Mouse (Mus musculus): ENCODE measurements around the gene Supt3. TPM values are rescaled to one million over a fixed set of nuclear protein-coding genes. Genes with fewer than 3 reads are reported as not detected.

Supt3 gene
- polyA plus RNA-seq, 1 experiment, result 11.4 TPM

DNA sequence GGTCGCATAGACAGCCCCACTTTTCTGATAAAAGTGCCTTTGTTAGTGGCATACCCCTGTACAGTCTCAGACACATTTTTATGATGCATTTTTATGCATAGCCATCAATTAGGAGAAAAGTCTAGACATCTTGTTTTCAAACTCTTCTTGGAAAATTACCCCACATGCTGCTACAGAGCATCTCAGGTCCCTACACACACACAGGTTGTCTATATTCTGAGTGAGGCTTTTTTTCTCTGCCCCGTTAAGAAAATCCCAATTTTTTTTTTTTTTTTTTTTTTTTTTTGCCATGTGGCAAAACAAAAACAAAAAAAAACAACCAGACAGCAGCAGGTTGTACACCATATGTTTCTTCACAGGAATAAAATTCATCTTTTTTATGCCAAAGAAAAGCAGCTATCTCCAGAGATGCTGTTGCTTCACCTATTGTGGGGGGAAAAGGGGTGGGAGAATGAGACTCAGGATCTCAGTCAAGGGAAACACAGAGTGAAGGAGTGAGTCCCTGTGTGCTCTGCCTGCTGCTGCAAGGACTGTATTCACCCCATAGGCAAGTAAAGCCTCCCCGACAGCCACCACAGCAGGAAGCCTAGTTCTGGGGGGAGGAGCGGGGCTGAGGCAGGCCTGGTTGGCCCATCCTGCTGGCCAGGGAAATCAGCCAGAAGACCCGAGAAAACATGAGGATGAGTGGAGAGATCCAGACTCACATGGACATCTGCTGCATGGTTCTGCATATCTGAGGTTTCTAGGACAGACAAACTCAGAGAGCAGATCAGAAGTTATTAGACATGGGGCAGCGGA, 281.8 kb downstream of the Supt3 start:
- Histone ChIP-seq H3K36me3 (replicated peaks; ENCODE audit: low read length) (no peaks in the 10 kb centered on the region), H3K4me3 (replicated peaks) (no peak overlapping the region), H3K27me3 (replicated peaks) (no peaks in the 10 kb centered on the region), H3K4me1 (peaks cover 15% of the 10 kb centered on the region), H3K9me3 (no peaks in the 10 kb centered on the region)
- TF ChIP-seq GATA1 (IDR thresholded peaks at IDR 0.05; ENCODE audit: borderline replicate concordance, low read length) (no peak), FLI1 (IDR thresholded peaks at IDR 0.05; ENCODE audit: low read length) (no peak)

DNA sequence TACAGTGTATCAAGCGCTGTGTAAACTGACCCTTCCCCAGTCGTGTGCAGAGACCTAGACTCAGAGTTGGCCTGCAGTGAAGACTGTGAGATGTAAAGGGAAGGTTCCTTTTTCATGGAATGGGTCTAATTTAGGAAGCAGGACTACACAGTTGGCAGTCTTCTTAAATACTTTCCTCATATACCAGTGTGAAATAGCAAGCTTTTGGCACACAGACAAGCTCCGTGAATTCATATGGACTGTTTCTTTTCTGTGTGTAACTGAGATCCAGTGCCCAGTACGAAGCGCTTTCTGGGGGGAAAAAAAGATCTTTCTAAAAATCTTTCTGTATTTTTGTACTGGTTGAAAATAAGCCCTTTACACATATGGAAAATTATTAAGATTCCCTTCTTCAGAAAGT, 286.8 kb downstream of the Supt3 start:
- TF ChIP-seq GATA1 (IDR thresholded peaks at IDR 0.05; ENCODE audit: borderline replicate concordance, low read length) (no peak), FLI1 (IDR thresholded peaks at IDR 0.05; ENCODE audit: low read length) (no peak)
- Histone ChIP-seq H3K4me1 (peaks cover 11% of the 10 kb centered on the region), H3K27me3 (replicated peaks) (no peaks in the 10 kb centered on the region), H3K9me3 (no peaks in the 10 kb centered on the region), H3K4me3 (replicated peaks) (no peak overlapping the region), H3K36me3 (replicated peaks; ENCODE audit: low read length) (no peaks in the 10 kb centered on the region)

DNA sequence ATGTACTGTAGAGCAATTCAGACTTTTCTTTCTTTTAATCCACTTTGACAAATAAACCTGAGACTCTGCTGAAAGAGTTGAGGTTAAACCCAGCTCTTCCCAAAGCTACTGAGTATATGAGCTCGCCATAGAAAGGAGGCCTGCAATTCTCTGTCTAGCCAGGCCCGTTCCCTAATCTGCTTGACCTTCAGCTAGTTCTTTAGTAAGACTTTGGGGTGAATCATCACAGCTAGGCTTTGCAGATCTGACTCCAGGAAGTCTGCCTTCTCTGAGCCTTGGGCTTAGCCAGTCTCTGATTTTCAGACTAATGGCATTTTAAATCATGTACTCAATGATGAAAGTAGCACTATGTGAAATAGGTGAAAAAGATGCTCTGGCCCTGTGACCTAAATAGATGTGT, 288.5 kb downstream of the Supt3 start:
- Histone ChIP-seq H3K4me1 (peaks cover 7% of the 10 kb centered on the region), H3K9me3 (no peaks in the 10 kb centered on the region), H3K36me3 (replicated peaks; ENCODE audit: low read length) (no peaks in the 10 kb centered on the region), H3K27me3 (replicated peaks) (no peaks in the 10 kb centered on the region), H3K4me3 (replicated peaks) (no peak overlapping the region)
- TF ChIP-seq GATA1 (IDR thresholded peaks at IDR 0.05; ENCODE audit: borderline replicate concordance, low read length) (no peak), FLI1 (IDR thresholded peaks at IDR 0.05; ENCODE audit: low read length) (no peak)

DNA sequence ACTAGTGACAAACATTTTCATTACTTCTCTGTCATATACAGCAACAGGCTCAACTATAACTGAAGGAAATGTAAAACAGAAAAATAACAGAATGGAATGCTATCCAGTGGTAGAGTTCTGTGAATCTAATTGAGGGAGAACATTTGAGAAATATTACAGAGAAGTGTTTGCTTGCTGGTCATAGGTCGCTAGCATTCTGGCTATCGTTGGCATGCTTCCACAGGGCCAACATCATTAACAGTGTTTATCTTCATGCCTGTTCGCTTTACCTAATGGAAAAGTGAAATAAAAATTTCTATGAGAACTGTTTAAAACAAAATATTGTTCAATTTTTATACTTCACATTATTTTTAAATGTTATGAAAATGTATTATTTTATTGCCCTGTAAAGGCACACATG, 290.5 kb downstream of the Supt3 start:
- Histone ChIP-seq H3K4me1 (no peaks in the 10 kb centered on the region), H3K27me3 (replicated peaks) (peaks cover under 1% of the 10 kb centered on the region), H3K4me3 (replicated peaks) (no peak overlapping the region), H3K36me3 (replicated peaks; ENCODE audit: low read length) (no peaks in the 10 kb centered on the region), H3K9me3 (no peaks in the 10 kb centered on the region)
- TF ChIP-seq GATA1 (IDR thresholded peaks at IDR 0.05; ENCODE audit: borderline replicate concordance, low read length), result no peak
- no peak for TF ChIP-seq FLI1 (IDR thresholded peaks at IDR 0.05; ENCODE audit: low read length)

DNA sequence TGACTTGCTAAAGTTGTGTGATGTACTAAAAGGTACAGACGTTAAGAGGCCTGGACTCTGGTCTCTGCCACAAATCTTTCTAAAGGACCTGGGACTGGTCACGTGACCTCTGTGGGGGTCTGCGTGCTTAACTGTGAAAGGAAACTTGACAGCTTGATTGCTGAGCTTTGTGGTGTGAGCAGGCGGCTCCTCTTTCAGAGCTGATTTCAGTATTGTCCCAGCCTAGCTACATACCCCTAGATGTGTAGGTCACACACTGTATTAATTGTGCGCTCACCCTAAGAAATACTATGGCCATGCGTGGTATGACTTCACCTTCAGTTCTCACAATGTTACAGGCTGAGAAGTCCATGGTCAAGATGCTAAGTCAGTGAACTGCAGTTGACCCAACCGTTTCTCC, 291.4 kb downstream of the Supt3 start:
- H3K4me1 ChIP-seq, result no peaks in the 10 kb centered on the region
- H3K4me3 ChIP-seq (replicated peaks), result no peak overlapping the region
- H3K27me3 ChIP-seq (replicated peaks), result peaks cover 2% of the 10 kb centered on the region
- no peaks in the 10 kb centered on the region for H3K36me3 ChIP-seq (replicated peaks; ENCODE audit: low read length)
- H3K9me3 ChIP-seq, result no peaks in the 10 kb centered on the region
- TF ChIP-seq FLI1 (IDR thresholded peaks at IDR 0.05; ENCODE audit: low read length) (no peak), GATA1 (IDR thresholded peaks at IDR 0.05; ENCODE audit: borderline replicate concordance, low read length) (no peak)

DNA sequence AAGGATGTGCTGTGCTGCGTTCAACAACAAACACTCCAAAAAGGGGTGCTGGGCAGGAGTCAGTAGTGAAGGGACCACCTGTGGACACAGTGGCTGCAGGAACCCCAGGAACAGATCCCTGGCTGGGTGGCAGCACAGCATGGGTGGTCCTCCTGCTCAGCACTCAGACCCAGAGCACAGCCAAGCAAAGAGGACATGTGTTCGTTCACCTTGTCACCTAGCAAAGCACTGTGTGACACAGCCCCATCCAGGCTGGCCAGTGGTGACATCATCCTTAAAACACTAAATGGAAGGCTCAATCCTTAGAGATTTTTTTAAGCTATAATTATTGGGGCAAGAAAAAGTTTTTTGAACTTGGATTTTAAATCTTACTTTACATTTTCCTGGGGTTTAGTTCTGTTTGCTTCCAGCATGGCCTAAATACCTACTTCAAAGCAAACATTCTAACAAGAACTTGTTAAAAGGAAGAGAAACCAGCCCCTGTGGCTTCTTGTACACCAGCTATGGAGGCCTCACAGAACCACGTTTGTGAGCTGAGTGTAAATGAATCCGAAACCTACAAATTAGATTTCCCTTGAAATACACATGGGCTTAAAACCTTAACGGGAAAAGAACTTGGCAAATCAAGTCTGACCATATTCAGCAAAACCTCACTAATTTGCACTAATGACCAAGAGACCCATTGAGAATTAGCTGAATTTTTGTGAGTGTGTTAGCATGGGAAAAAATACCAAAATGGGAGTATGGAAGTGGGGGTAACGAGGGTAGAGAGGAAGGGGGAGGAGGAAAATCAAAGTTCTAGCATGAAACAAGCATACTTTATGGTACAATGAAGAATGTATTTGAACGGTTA, 295.8 kb downstream of the Supt3 start:
- peaks cover 2% of the 10 kb centered on the region for H3K27me3 ChIP-seq (replicated peaks)

DNA sequence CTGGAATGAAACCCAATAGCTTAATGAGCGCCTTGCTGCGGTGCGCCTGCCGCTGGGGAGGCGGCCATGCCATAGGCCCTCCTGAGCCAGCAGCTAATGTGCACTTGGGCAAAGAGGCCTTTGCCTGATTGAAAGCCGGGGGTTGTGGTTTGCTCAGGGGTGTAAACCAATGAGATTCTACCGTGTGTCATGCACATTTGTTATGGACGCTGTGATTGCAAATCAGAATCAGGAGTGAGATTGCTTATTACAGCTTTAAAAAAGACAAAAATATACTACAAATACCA, 296.3 kb downstream of the Supt3 start:
- Histone ChIP-seq H3K36me3 (replicated peaks; ENCODE audit: low read length) (no peaks in the 10 kb centered on the region), H3K27me3 (replicated peaks) (peaks cover 2% of the 10 kb centered on the region), H3K4me3 (replicated peaks) (no peak overlapping the region), H3K4me1 (no peaks in the 10 kb centered on the region), H3K9me3 (no peaks in the 10 kb centered on the region)
- no peak for TF ChIP-seq FLI1 (IDR thresholded peaks at IDR 0.05; ENCODE audit: low read length)
- no peak for TF ChIP-seq GATA1 (IDR thresholded peaks at IDR 0.05; ENCODE audit: borderline replicate concordance, low read length)

More for the DNA sequence above, 295.8 kb downstream of the Supt3 start:
- Histone ChIP-seq H3K36me3 (replicated peaks; ENCODE audit: low read length) (no peaks in the 10 kb centered on the region), H3K9me3 (no peaks in the 10 kb centered on the region), H3K4me1 (no peaks in the 10 kb centered on the region), H3K4me3 (replicated peaks) (no peak overlapping the region)
- no peak for TF ChIP-seq GATA1 (IDR thresholded peaks at IDR 0.05; ENCODE audit: borderline replicate concordance, low read length)
- no peak for TF ChIP-seq FLI1 (IDR thresholded peaks at IDR 0.05; ENCODE audit: low read length)

DNA sequence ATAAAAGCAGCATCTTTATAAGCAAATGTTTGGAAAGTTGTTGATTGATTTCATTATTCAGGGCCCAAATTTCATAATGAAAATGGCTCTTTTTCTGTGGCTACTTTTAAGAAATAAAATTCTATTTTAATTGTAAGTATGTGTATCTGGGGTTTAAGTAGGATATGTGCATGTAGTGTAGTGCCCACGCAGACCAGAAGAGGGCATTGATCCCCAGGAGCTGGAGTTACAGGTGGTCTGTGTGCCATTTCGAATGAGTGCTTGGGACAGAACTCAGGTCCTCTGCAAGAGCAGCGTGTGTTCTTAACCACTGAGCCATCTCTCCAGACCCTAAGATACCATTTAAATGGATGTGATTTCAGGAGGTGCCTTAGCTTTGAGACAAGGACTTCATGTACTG, 296.8 kb downstream of the Supt3 start:
- Histone ChIP-seq H3K27me3 (replicated peaks) (peaks cover 2% of the 10 kb centered on the region), H3K4me3 (replicated peaks) (no peak overlapping the region), H3K36me3 (replicated peaks; ENCODE audit: low read length) (no peaks in the 10 kb centered on the region), H3K4me1 (no peaks in the 10 kb centered on the region), H3K9me3 (no peaks in the 10 kb centered on the region)
- TF ChIP-seq FLI1 (IDR thresholded peaks at IDR 0.05; ENCODE audit: low read length) (no peak), GATA1 (IDR thresholded peaks at IDR 0.05; ENCODE audit: borderline replicate concordance, low read length) (no peak)

DNA sequence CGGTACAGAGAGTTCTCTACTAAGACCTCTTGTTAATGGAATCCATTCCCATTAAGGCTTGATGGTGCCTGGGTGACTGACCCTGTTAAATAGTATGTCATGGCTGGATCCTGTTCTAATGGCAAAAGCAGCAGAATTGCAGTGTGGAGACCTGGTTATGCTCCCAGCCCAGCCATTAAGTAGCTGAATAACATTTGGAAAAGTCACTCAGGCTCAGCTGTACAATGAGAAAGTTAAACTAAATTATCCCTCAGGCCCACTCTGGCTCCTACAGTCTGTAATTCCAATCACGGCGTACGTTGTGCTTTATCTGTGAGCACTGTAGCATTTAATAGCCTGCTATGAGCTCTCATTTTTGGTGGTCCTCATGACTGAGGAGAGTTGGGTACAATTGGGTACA, 300.0 kb downstream of the Supt3 start:
- TF ChIP-seq FLI1 (IDR thresholded peaks at IDR 0.05; ENCODE audit: low read length) (no peak), GATA1 (IDR thresholded peaks at IDR 0.05; ENCODE audit: borderline replicate concordance, low read length) (no peak)
- Histone ChIP-seq H3K27me3 (replicated peaks) (peaks cover 2% of the 10 kb centered on the region), H3K36me3 (replicated peaks; ENCODE audit: low read length) (no peaks in the 10 kb centered on the region), H3K9me3 (no peaks in the 10 kb centered on the region), H3K4me3 (replicated peaks) (no peak overlapping the region), H3K4me1 (no peaks in the 10 kb centered on the region)
